Mouse (Mus musculus) brain, embryonic 14.5 days (tissue): ENCODE results near the gene Stt3a. TPM values are rescaled to one million over a fixed set of nuclear protein-coding genes. Genes with fewer than 3 reads are reported as not detected.

ENCODE experiments used
- DNase-seq: peaks from one replicate; pipeline ENCODE4 v3.0.0-alpha.2; 2011; ENCODE audit warnings: low read depth
- CTCF ChIP-seq: fragments of 200-500 bp; IDR thresholded peaks from 2 replicates; pipeline ENCODE4 v1.5.1; 2012; ENCODE audit warnings: inconsistent platforms, mild to moderate bottlenecking, moderate library complexity, borderline replicate concordance; ENCODE audit not compliant: insufficient read depth, insufficient read length; ENCODE audit errors: extremely low read depth
- POLR2A ChIP-seq: fragments of 200-500 bp; IDR thresholded peaks from 2 replicates; pipeline ENCODE4 v1.6.1; 2012; ENCODE audit warnings: mild to moderate bottlenecking, inconsistent platforms, borderline replicate concordance; ENCODE audit not compliant: poor library complexity, insufficient read depth, insufficient read length, severe bottlenecking; ENCODE audit errors: extremely low read depth
- polyA plus RNA-seq: library from polyadenylated mRNA; depleted of rRNA; stranded (reverse); fragments of >200 nt; gene quantifications from 2 replicates; pipeline ENCODE4 v1.2.3, GENCODE M21; 2012; rRNA removed

The Stt3a gene
- polyA plus RNA-seq, 1 experiment: 96.4 TPM

DNA sequence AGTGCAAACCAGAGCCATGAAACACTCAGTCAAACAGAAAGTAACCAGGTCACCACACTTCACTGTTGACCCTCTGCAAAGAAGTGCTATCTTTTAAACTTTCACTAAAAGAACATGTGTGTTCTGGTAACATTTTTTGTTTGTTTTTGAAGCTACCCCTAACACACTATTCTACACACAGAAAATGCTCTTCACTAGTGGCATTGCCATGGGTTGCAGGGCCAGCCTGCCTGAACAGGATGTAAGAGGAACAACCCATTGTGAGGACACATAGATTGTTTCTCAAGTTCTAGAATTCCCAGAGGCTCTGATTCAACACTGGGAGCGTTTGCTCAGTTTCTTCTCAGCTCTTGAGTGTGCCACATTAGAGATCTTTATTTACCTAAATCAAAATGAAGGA is 74.6 kb downstream of the Stt3a start, which contains the start of gene Acrv1:
Gene Acrv1, plus strand, starts transcription at position 301 of the 400 bp plus-strand sequence.
- no peak for TF ChIP-seq CTCF
- TF ChIP-seq POLR2A: no peak
- no peak for DNase-seq

GRCm38 (mm10) chr9:36687329-36687728 is 80.2 kb downstream of the Stt3a start:
- DNase-seq: peak; percentile 50
- peak; percentile 9; the same call in 1 of the 2 replicates for TF ChIP-seq CTCF
- TF ChIP-seq POLR2A: no peak

GRCm38 (mm10) chr9:36681424-36681823 is 86.1 kb downstream of the Stt3a start:
- peak; percentile 54 for DNase-seq
- TF ChIP-seq CTCF (no peak), POLR2A (no peak)

Other genes starting within 250 kb of the Stt3a start
- not detected in 2 replicates for gene Gm5615, start 225.7 kb downstream of the Stt3a start, polyA plus RNA-seq
- not detected in 2 replicates for gene Gm17689, start 185.0 kb downstream of the Stt3a start, polyA plus RNA-seq
- gene A630095E13Rik, start 124.3 kb downstream of the Stt3a start, polyA plus RNA-seq: not detected in 2 replicates
- gene Acrv1, start 74.5 kb downstream of the Stt3a start, polyA plus RNA-seq: not detected in 2 replicates
- 6.5 and 9.1 TPM in 2 replicates for gene Chek1, start 40.6 kb downstream of the Stt3a start, polyA plus RNA-seq
- gene Ei24, start 29.7 kb upstream of the Stt3a start, polyA plus RNA-seq: 117 and 122 TPM in 2 replicates
- 326 and 357 TPM in 2 replicates for gene Fez1, start 54.2 kb upstream of the Stt3a start, polyA plus RNA-seq